Mouse (Mus musculus): ENCODE data around the gene Barhl1. TPM values are rescaled to one million over a fixed set of nuclear protein-coding genes. Genes with fewer than 3 reads are reported as not detected.

Gene Barhl1
- total RNA-seq, 2 experiments from 2014 or later = not detected

GRCm38 (mm10) chr2:28860678-28861423 is 55.6 kb downstream of the Barhl1 start:
- no peak for DNase-seq

- DNase-seq = no peak
These were observed 57.2 kb downstream of the Barhl1 start for GRCm38 (mm10) chr2:28859303-28859702.

Other genes with a start within 250 kb of the Barhl1 start
- not detected for gene Spaca9, start 216.9 kb downstream of the Barhl1 start, total RNA-seq (2021)
- not detected for gene Ak8, start 216.5 kb downstream of the Barhl1 start, total RNA-seq (2021)
- 10 to 100 TPM; 17.2 to 19.3 TPM for gene Gtf3c4, start 76.3 kb downstream of the Barhl1 start, total RNA-seq (2021)
- 1 to 10 TPM; 3.4 to 5.7 TPM for gene Ddx31, start 76.3 kb downstream of the Barhl1 start, total RNA-seq (2021)
- gene Cfap77, start 138.4 kb upstream of the Barhl1 start, total RNA-seq (2021) = not detected
- gene Ttf1, start 143.6 kb upstream of the Barhl1 start, total RNA-seq (2021) = 1 to 10 TPM; 5.4 to 5.9 TPM
- 10 to 100 TPM; 27.6 to 29.2 TPM for gene Setx, start 207.5 kb upstream of the Barhl1 start, total RNA-seq (2021)

Measured in gastrocnemius, postnatal 10 days (tissue).